Mouse (Mus musculus) MEL-GATA-1-ER (cell line): ENCODE measurements around the gene Gm35134.
"Not testable (repeated sequence)": the region's sequence is repeated elsewhere in the genome, so short reads cannot be mapped to it uniquely, and the experiment has no call there.

Experiments
- DNase-seq: peaks from one replicate; pipeline ENCODE4 v3.0.0-alpha.2; 2012; ENCODE audit warnings: low read depth; ENCODE audit errors: extremely low read depth

Gene Gm35134

GRCm38 (mm10) chrY:19112707-19113106, at the start of gene Gm35134:
Gene Gm35134 (plus strand): TSS chrY:19113007.
- DNase-seq, result not testable (repeated sequence)
